Mouse (Mus musculus) limb, embryonic 12.5 days (tissue): ENCODE results near the gene Gm29094. TPM values are rescaled to one million over a fixed set of nuclear protein-coding genes. Genes with fewer than 3 reads are reported as not detected.
"Not testable (repeated sequence)": the region's sequence is repeated elsewhere in the genome, so short reads cannot be mapped to it uniquely, and the experiment has no call there.

Experiments
- ATAC-seq: fragments of 200-750 bp; cut with Nextera tagmentation; 2 replicates; pipeline ENCODE4 v1.8.0; 2017; ENCODE audit warnings: low read depth, moderate TSS enrichment; ENCODE audit not compliant: insufficient number of reproducible peaks, insufficient read depth, low FRiP score, low TSS enrichment
- H3K27ac ChIP-seq: fragments of 300-500 bp; sonication (generic); 2 replicates; pipeline ENCODE4 v1.5.1; 2016; ENCODE audit warnings: mild to moderate bottlenecking, moderate library complexity
- H3K27me3 ChIP-seq: fragments of 300-500 bp; sonication (generic); 2 replicates; pipeline ENCODE4 v1.6.1; 2016; ENCODE audit warnings: mild to moderate bottlenecking, moderate library complexity
- H3K36me3 ChIP-seq: fragments of 300-500 bp; sonication (generic); 2 replicates; pipeline ENCODE4 v1.6.1; 2016; ENCODE audit warnings: mild to moderate bottlenecking, moderate library complexity
- H3K4me1 ChIP-seq: fragments of 300-500 bp; sonication (generic); replicated peaks from 2 replicates; pipeline ENCODE4 v1.6.1; 2016
- H3K4me2 ChIP-seq: fragments of 300-500 bp; sonication (generic); 2 replicates; pipeline ENCODE4 v1.6.1; 2016; ENCODE audit warnings: mild to moderate bottlenecking, moderate library complexity
- H3K4me3 ChIP-seq: fragments of 300-500 bp; sonication (generic); replicated peaks from 2 replicates; pipeline ENCODE4 v1.5.1; 2016; ENCODE audit warnings: mild to moderate bottlenecking
- H3K9ac ChIP-seq: fragments of 300-500 bp; sonication (generic); replicated peaks from 2 replicates; pipeline ENCODE4 v1.6.1; 2016; ENCODE audit warnings: mild to moderate bottlenecking, moderate library complexity
- H3K9me3 ChIP-seq: fragments of 300-500 bp; sonication (generic); 2 replicates; pipeline ENCODE4 v1.6.1; 2016; ENCODE audit warnings: mild to moderate bottlenecking, moderate library complexity
- WGBS: fragments of 180-500 bp; shearing (Covaris S2); methylation state at CpG from one replicate; pipeline ENCODE4 v1.1.7; 2016; 5-methylcytosine and 5-hydroxymethylcytosine counted together
- polyA plus RNA-seq: library from polyadenylated mRNA; unstranded; fragments of >200 nt; fragmentation: Nextera tagmentation; extraction: Ambion mirVana; gene quantifications from 2 replicates; pipeline ENCODE4 v1.2.1, GENCODE M21; 2016

Gene Gm29094
- polyA plus RNA-seq: 0.46 TPM in 1 of 2 replicates, not detected in the other

- not testable (repeated sequence) for H3K27ac ChIP-seq, H3K9ac ChIP-seq, H3K36me3 ChIP-seq, H3K27me3 ChIP-seq, H3K9me3 ChIP-seq, H3K4me1 ChIP-seq, H3K4me3 ChIP-seq, ATAC-seq, H3K4me2 ChIP-seq
- WGBS: 89% methylated on average over 5 of the region's 5 CpGs
Measured at GRCm38 (mm10) chr9:89198969-89199416, at the start of gene Gm29094, which contains the start of gene Bcl2a1b. Gm29094 (plus strand) TSS chr9:89199379. Bcl2a1b (plus strand) TSS chr9:89199209.

GRCm38 (mm10) chr9:89172539-89172938 is 26.6 kb upstream of the Gm29094 start:
- not testable (repeated sequence) for H3K9me3 ChIP-seq, H3K36me3 ChIP-seq, H3K4me1 ChIP-seq, H3K9ac ChIP-seq, H3K4me3 ChIP-seq, H3K27ac ChIP-seq, ATAC-seq, H3K4me2 ChIP-seq, H3K27me3 ChIP-seq

- not testable (repeated sequence) for H3K36me3 ChIP-seq, H3K9ac ChIP-seq, ATAC-seq, H3K4me2 ChIP-seq, H3K27me3 ChIP-seq, H3K4me1 ChIP-seq, H3K4me3 ChIP-seq, H3K9me3 ChIP-seq, H3K27ac ChIP-seq
- WGBS: 30% methylated on average over 2 of the region's 3 CpGs
Measured at GRCm38 (mm10) chr9:89178833-89179232, 20.3 kb upstream of the Gm29094 start.

GRCm38 (mm10) chr9:89179469-89179868 is 19.7 kb upstream of the Gm29094 start:
- H3K36me3 ChIP-seq, H3K9me3 ChIP-seq, H3K4me1 ChIP-seq, H3K4me3 ChIP-seq, H3K4me2 ChIP-seq, ATAC-seq, H3K27me3 ChIP-seq, H3K9ac ChIP-seq, H3K27ac ChIP-seq: not testable (repeated sequence)
- WGBS: 71% methylated on average over 3 of the region's 4 CpGs

DNA sequence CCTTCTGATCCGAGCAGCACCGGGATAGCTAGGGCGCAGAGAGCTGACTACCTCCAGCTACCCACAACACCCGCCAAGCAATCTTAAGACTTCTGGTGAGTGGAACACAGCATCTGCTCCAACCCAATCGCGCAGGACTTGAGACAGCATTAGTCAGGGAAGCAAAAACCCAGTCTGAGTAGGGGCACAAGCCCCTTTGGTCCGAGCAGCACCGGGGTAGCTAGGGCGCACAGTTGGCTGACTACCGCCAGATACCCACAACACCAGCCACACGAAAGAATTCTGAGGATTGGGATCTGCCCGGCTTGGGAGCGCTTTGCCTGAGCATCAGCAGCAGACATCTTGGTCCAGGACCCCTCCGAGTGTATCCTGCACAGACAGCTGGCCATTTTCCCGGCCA is 12.2 kb upstream of the Gm29094 start:
- H3K4me1 ChIP-seq, H3K9me3 ChIP-seq, H3K4me2 ChIP-seq, ATAC-seq, H3K36me3 ChIP-seq, H3K4me3 ChIP-seq, H3K9ac ChIP-seq, H3K27me3 ChIP-seq, H3K27ac ChIP-seq: not testable (repeated sequence)
- WGBS: 81% methylated on average over 15 of the region's 15 CpGs

DNA sequence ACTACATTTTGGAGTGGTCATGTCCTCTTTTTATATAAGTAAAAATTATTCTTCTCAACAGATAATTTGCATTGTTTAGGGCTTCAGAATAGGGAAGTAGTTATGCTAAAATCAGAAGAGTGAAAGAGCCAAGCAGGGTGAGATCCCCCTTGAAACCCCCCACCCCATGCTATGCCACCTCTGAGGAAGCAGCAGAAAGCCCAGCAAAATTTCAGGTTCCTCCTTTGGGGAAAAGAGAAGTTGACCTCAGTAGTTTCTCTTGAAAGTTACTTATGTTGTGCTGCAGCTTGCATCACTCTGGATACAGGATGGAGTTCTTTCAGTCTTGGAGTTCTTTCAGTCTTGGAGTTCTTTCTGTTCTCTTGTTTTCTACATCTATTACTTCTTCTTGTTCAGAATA is 3.7 kb upstream of the Gm29094 start:
- not testable (repeated sequence) for H3K27ac ChIP-seq, H3K27me3 ChIP-seq, H3K36me3 ChIP-seq, H3K9me3 ChIP-seq, H3K4me2 ChIP-seq, H3K4me3 ChIP-seq, H3K9ac ChIP-seq, ATAC-seq, H3K4me1 ChIP-seq

DNA sequence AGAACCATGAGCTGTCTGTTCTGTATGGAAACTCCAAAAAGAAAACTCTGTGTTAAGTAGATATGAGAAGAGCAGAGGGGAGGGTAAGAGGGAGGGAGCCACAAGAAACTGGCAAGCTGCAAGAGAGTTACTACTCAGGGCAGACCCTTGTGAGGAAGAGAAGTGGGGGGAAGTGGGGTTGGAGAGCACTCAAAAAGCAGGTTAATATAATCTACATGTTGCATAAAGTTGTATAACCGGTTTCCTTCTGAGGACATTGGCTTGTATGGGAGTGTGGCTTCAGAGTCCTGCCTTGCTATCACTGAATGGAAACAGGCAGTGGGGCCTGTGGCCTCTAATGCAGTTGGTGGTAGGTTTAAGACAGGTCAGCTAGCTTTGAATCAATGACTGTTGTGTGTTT is 1.7 kb upstream of the Gm29094 start:
- not testable (repeated sequence) for H3K36me3 ChIP-seq
- 67% methylated on average over 1 of the region's 1 CpGs for WGBS

GRCm38 (mm10) chr9:89198349-89198748 is 830 bp upstream of the Gm29094 start:
- not testable (repeated sequence) for H3K4me2 ChIP-seq, H3K27ac ChIP-seq, H3K36me3 ChIP-seq, H3K9me3 ChIP-seq, H3K9ac ChIP-seq, H3K4me1 ChIP-seq, H3K4me3 ChIP-seq, H3K27me3 ChIP-seq, ATAC-seq
- 89% methylated on average over 3 of the region's 3 CpGs for WGBS

More for the DNA sequence above, 1.7 kb upstream of the Gm29094 start:
- not testable (repeated sequence) for H3K9ac ChIP-seq, H3K4me3 ChIP-seq, H3K27me3 ChIP-seq, H3K27ac ChIP-seq, H3K9me3 ChIP-seq, H3K4me1 ChIP-seq, ATAC-seq, H3K4me2 ChIP-seq

DNA sequence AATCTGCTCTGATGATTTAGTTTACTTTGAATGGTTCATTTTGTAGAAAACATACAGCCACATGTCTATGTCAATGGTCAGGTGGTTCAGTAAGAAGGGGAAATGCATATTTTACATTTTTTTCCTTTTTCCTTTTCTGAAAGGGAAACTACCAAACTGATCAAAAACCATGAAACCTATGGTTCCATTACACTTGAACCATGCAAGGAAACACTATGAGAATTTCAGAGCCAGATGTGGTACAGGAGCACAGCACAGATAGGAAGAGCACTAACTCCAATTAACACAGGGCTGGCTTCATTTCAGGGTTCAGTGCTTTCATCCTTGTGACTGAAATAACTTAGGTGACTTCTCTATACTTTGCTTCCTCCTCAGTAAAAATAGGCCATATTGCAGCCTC is 3.1 kb downstream of the Gm29094 start:
- not testable (repeated sequence) for H3K27ac ChIP-seq, H3K9ac ChIP-seq, H3K4me3 ChIP-seq, H3K27me3 ChIP-seq, H3K4me1 ChIP-seq, H3K4me2 ChIP-seq, ATAC-seq, H3K9me3 ChIP-seq, H3K36me3 ChIP-seq

DNA sequence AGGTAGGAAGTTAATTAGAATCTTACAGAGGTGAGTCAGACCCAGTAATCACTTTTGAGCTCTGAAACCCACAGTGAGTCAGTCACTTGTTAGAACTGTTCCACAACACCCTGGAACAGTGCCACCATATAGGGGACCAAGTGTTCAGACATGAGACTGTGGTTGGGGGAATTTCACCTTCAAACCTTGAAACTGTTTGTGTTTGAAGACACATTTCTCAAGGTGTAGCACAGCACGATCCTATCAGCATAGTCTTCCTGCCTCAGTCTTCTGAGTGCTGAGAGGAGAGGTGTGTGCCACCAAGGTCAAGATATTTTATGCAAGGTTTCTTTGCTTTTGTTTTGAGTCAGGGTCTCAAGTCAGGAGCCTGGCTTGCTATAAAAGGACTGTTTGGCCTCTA is 9.8 kb downstream of the Gm29094 start:
- not testable (repeated sequence) for H3K4me1 ChIP-seq, H3K9me3 ChIP-seq, H3K27me3 ChIP-seq, H3K36me3 ChIP-seq, H3K9ac ChIP-seq, H3K27ac ChIP-seq, ATAC-seq, H3K4me3 ChIP-seq, H3K4me2 ChIP-seq
- WGBS: 79% methylated on average over 1 of the region's 1 CpGs

- H3K4me2 ChIP-seq: peak within 1 kb of the TSS; percentile 46
- peak within 1 kb of the TSS; percentile 86 for H3K27ac ChIP-seq
- not testable (repeated sequence) for H3K36me3 ChIP-seq, H3K4me1 ChIP-seq, H3K9me3 ChIP-seq, H3K27me3 ChIP-seq
- H3K9ac ChIP-seq: 0 out of 2 replicates have a peak within 1 kb of the TSS, but pooled peaks have one; percentile 34
- 27% methylated on average over 10 of the region's 12 CpGs for WGBS
- ATAC-seq: peak; percentile 39
- H3K4me3 ChIP-seq: peak within 1 kb of the TSS; percentile 31
Measured at GRCm38 (mm10) chr9:89210353-89211064, 11.3 kb downstream of the Gm29094 start, which contains the start of gene Mthfs. Mthfs (plus strand) TSS chr9:89210676.
